Mouse (Mus musculus) midbrain, embryonic 12.5 days (tissue): Measurements from ENCODE around the gene Gm42791. TPM values are rescaled to one million over a fixed set of nuclear protein-coding genes. Genes with fewer than 3 reads are reported as not detected.
A peak's percentile ranks its signal among the peaks of the same experiment; 100 is the strongest.

Source experiments
- ATAC-seq: fragments of 200-750 bp; cut with Nextera tagmentation; 2 replicates; pipeline ENCODE4 v1.8.0; 2017; ENCODE audit warnings: low read depth, moderate TSS enrichment, moderate library complexity; ENCODE audit not compliant: low FRiP score
- H3K27ac ChIP-seq: fragments of 300-500 bp; sonication (generic); replicated peaks from 2 replicates; pipeline ENCODE4 v1.5.1; 2016; ENCODE audit warnings: mild to moderate bottlenecking
- H3K27me3 ChIP-seq: fragments of 300-500 bp; sonication (generic); 2 replicates; pipeline ENCODE4 v1.6.1; 2016; ENCODE audit warnings: mild to moderate bottlenecking
- H3K36me3 ChIP-seq: fragments of 300-500 bp; sonication (generic); 2 replicates; pipeline ENCODE4 v1.6.1; 2016
- H3K4me1 ChIP-seq: fragments of 300-500 bp; sonication (generic); 2 replicates; pipeline ENCODE4 v1.6.1; 2016
- H3K4me2 ChIP-seq: fragments of 300-500 bp; sonication (generic); replicated peaks from 2 replicates; pipeline ENCODE4 v1.6.1; 2016; ENCODE audit warnings: mild to moderate bottlenecking, moderate library complexity
- H3K4me3 ChIP-seq: fragments of 300-500 bp; sonication (generic); 2 replicates; pipeline ENCODE4 v1.5.1; 2016; ENCODE audit warnings: mild to moderate bottlenecking
- H3K9ac ChIP-seq: fragments of 300-500 bp; sonication (generic); replicated peaks from 2 replicates; pipeline ENCODE4 v1.6.1; 2016; ENCODE audit warnings: mild to moderate bottlenecking, moderate library complexity
- H3K9me3 ChIP-seq: fragments of 300-500 bp; sonication (generic); 2 replicates; pipeline ENCODE4 v1.6.1; 2016; ENCODE audit warnings: mild to moderate bottlenecking
- WGBS: fragments of 180-500 bp; shearing (Covaris S2); methylation state at CpG from one replicate; pipeline ENCODE4 v1.1.7; 2016; 5-methylcytosine and 5-hydroxymethylcytosine counted together
- polyA plus RNA-seq: library from polyadenylated mRNA; unstranded; fragments of >200 nt; fragmentation: Nextera tagmentation; extraction: Ambion mirVana; gene quantifications from 2 replicates; pipeline ENCODE4 v1.2.1, GENCODE M21; 2016

Gene Gm42791
- polyA plus RNA-seq, 1 experiment from 2014 or later, result 2.0 TPM

GRCm38 (mm10) chr5:148945735-148946134 is 49.2 kb downstream of the Gm42791 start:
- Histone ChIP-seq H3K27ac (no peak overlapping the region), H3K27me3 (no peaks in the 10 kb centered on the region), H3K36me3 (no peaks in the 10 kb centered on the region), H3K9me3 (no peaks in the 10 kb centered on the region), H3K4me2 (no peak overlapping the region), H3K9ac (no peak overlapping the region), H3K4me3 (no peak overlapping the region), H3K4me1 (peaks cover 7% of the 10 kb centered on the region; the same call in 1 of the 2 replicates)
- WGBS, result 70% methylated on average over 2 of the region's 2 CpGs
- ATAC-seq, result no peak

- H3K4me2 ChIP-seq, result no peak overlapping the region
- H3K4me1 ChIP-seq, result peaks cover 17% of the 10 kb centered on the region
- no peak overlapping the region for H3K4me3 ChIP-seq
- WGBS, result 75% methylated on average over 8 of the region's 8 CpGs
- no peaks in the 10 kb centered on the region for H3K36me3 ChIP-seq
- no peaks in the 10 kb centered on the region for H3K9me3 ChIP-seq
- H3K9ac ChIP-seq, result no peak overlapping the region
- no peak overlapping the region for H3K27ac ChIP-seq
- no peak for ATAC-seq
- no peaks in the 10 kb centered on the region for H3K27me3 ChIP-seq
These were observed 50.9 kb downstream of the Gm42791 start for GRCm38 (mm10) chr5:148944024-148944423.

GRCm38 (mm10) chr5:148943444-148943843 is 51.5 kb downstream of the Gm42791 start:
- Histone ChIP-seq H3K9ac (no peak overlapping the region), H3K9me3 (no peaks in the 10 kb centered on the region), H3K27ac (no peak overlapping the region), H3K27me3 (no peaks in the 10 kb centered on the region), H3K4me1 (peaks cover 17% of the 10 kb centered on the region), H3K36me3 (no peaks in the 10 kb centered on the region), H3K4me2 (no peak overlapping the region), H3K4me3 (no peak overlapping the region)
- WGBS, result 65% methylated on average over 10 of the region's 10 CpGs
- no peak for ATAC-seq

- H3K9me3 ChIP-seq, result no peaks in the 10 kb centered on the region
- peaks cover 17% of the 10 kb centered on the region for H3K4me1 ChIP-seq
- no peaks in the 10 kb centered on the region for H3K36me3 ChIP-seq
- no peaks in the 10 kb centered on the region for H3K27me3 ChIP-seq
- H3K4me2 ChIP-seq, result no peak overlapping the region
- H3K9ac ChIP-seq, result no peak overlapping the region
- ATAC-seq, result no peak
- no peak overlapping the region for H3K27ac ChIP-seq
- no peak overlapping the region for H3K4me3 ChIP-seq
- 59% methylated on average over 11 of the region's 11 CpGs for WGBS
These were observed 52.0 kb downstream of the Gm42791 start for GRCm38 (mm10) chr5:148942957-148943356.

- Histone ChIP-seq H3K4me3 (no peak overlapping the region), H3K27me3 (no peaks in the 10 kb centered on the region), H3K9ac (no peak overlapping the region), H3K4me1 (peaks cover 17% of the 10 kb centered on the region), H3K4me2 (no peak overlapping the region), H3K36me3 (no peaks in the 10 kb centered on the region), H3K27ac (no peak overlapping the region), H3K9me3 (no peaks in the 10 kb centered on the region)
- 94% methylated on average over 6 of the region's 6 CpGs for WGBS
- no peak for ATAC-seq
These were observed 52.6 kb downstream of the Gm42791 start for GRCm38 (mm10) chr5:148942305-148942704.

GRCm38 (mm10) chr5:148941867-148942266 is 53.1 kb downstream of the Gm42791 start:
- WGBS, result 90% methylated on average over 10 of the region's 10 CpGs
- ATAC-seq, result no peak
- H3K27ac ChIP-seq, result no peak overlapping the region

GRCm38 (mm10) chr5:148939948-148940382 is 55.0 kb downstream of the Gm42791 start:
- no peaks in the 10 kb centered on the region for H3K36me3 ChIP-seq
- no peak overlapping the region for H3K27ac ChIP-seq
- H3K9ac ChIP-seq, result no peak overlapping the region
- 0 out of 2 replicates have a peak, but pooled peaks cover 3% of the 10 kb centered on the region for H3K9me3 ChIP-seq
- no peaks in the 10 kb centered on the region for H3K27me3 ChIP-seq
- H3K4me1 ChIP-seq, result peaks cover 17% of the 10 kb centered on the region
- no peak overlapping the region for H3K4me3 ChIP-seq
- no peak for ATAC-seq
- no peak overlapping the region for H3K4me2 ChIP-seq
- WGBS, result 52% methylated on average over 11 of the region's 11 CpGs

More at GRCm38 (mm10) chr5:148941867-148942266, 53.1 kb downstream of the Gm42791 start:
- Histone ChIP-seq H3K4me1 (peaks cover 17% of the 10 kb centered on the region), H3K36me3 (no peaks in the 10 kb centered on the region), H3K27me3 (no peaks in the 10 kb centered on the region), H3K4me3 (no peak overlapping the region), H3K4me2 (no peak overlapping the region), H3K9me3 (no peaks in the 10 kb centered on the region), H3K9ac (no peak overlapping the region)

- no peak overlapping the region for H3K4me2 ChIP-seq
- H3K4me3 ChIP-seq, result no peak overlapping the region
- no peak for ATAC-seq
- H3K4me1 ChIP-seq, result peaks cover 9% of the 10 kb centered on the region; the same call in 1 of the 2 replicates
- no peaks in the 10 kb centered on the region for H3K27me3 ChIP-seq
- H3K27ac ChIP-seq, result no peak overlapping the region
- 82% methylated on average over 3 of the region's 3 CpGs for WGBS
- H3K36me3 ChIP-seq, result no peaks in the 10 kb centered on the region
- no peak overlapping the region for H3K9ac ChIP-seq
- H3K9me3 ChIP-seq, result 0 out of 2 replicates have a peak, but pooled peaks cover 6% of the 10 kb centered on the region
These were observed 58.4 kb downstream of the Gm42791 start for GRCm38 (mm10) chr5:148936516-148936951.

GRCm38 (mm10) chr5:148935871-148936270 is 59.1 kb downstream of the Gm42791 start:
- 84% methylated on average over 6 of the region's 6 CpGs for WGBS
- Histone ChIP-seq H3K9ac (no peak overlapping the region), H3K4me1 (peaks cover 9% of the 10 kb centered on the region; the same call in 1 of the 2 replicates), H3K9me3 (0 out of 2 replicates have a peak, but pooled peaks cover 6% of the 10 kb centered on the region), H3K36me3 (no peaks in the 10 kb centered on the region), H3K27me3 (no peaks in the 10 kb centered on the region), H3K27ac (no peak overlapping the region), H3K4me2 (no peak overlapping the region), H3K4me3 (no peak overlapping the region)
- ATAC-seq, result no peak

- Histone ChIP-seq H3K9me3 (0 out of 2 replicates have a peak, but pooled peaks cover 6% of the 10 kb centered on the region), H3K27me3 (no peaks in the 10 kb centered on the region), H3K9ac (no peak overlapping the region), H3K4me3 (no peak overlapping the region), H3K4me2 (no peak overlapping the region), H3K36me3 (no peaks in the 10 kb centered on the region), H3K4me1 (peaks cover 9% of the 10 kb centered on the region; the same call in 1 of the 2 replicates), H3K27ac (no peak overlapping the region)
- WGBS, result 58% methylated on average over 7 of the region's 7 CpGs
- ATAC-seq, result no peak
These were observed 59.7 kb downstream of the Gm42791 start for GRCm38 (mm10) chr5:148935071-148935821.

GRCm38 (mm10) chr5:148934457-148934856 is 60.5 kb downstream of the Gm42791 start:
- ATAC-seq, result peak; percentile 58; the same call in 1 of the 2 replicates
- no peak overlapping the region for H3K4me2 ChIP-seq
- 61% methylated on average over 6 of the region's 6 CpGs for WGBS
- no peaks in the 10 kb centered on the region for H3K27me3 ChIP-seq
- no peaks in the 10 kb centered on the region for H3K36me3 ChIP-seq
- H3K9me3 ChIP-seq, result 0 out of 2 replicates have a peak, but pooled peaks cover 6% of the 10 kb centered on the region
- 0 out of 2 replicates have a peak, but pooled peaks cover under 1% of the 10 kb centered on the region for H3K4me1 ChIP-seq
- H3K9ac ChIP-seq, result no peak overlapping the region
- no peak overlapping the region for H3K27ac ChIP-seq
- no peak overlapping the region for H3K4me3 ChIP-seq

GRCm38 (mm10) chr5:148933767-148934166 is 61.2 kb downstream of the Gm42791 start:
- whole genome bisulfite sequencing, result 76% methylated on average over 8 of the region's 8 CpGs

More at GRCm38 (mm10) chr5:148933767-148934166, 61.2 kb downstream of the Gm42791 start:
- Histone ChIP-seq H3K9me3 (0 out of 2 replicates have a peak, but pooled peaks cover 6% of the 10 kb centered on the region), H3K4me1 (peaks cover 5% of the 10 kb centered on the region), H3K27me3 (no peaks in the 10 kb centered on the region), H3K9ac (no peak overlapping the region), H3K4me3 (no peak overlapping the region), H3K4me2 (no peak overlapping the region), H3K36me3 (no peaks in the 10 kb centered on the region), H3K27ac (no peak overlapping the region)
- no peak for ATAC-seq
